Mouse (Mus musculus): ENCODE results near the gene Usp10. TPM values are rescaled to one million over a fixed set of nuclear protein-coding genes. Genes with fewer than 3 reads are reported as not detected.

Usp10 gene
- 10 to 100 TPM; 66.0 to 78.8 TPM for polyA plus RNA-seq (2012; fragmentation: generic; extraction: Trizol)

DNA sequence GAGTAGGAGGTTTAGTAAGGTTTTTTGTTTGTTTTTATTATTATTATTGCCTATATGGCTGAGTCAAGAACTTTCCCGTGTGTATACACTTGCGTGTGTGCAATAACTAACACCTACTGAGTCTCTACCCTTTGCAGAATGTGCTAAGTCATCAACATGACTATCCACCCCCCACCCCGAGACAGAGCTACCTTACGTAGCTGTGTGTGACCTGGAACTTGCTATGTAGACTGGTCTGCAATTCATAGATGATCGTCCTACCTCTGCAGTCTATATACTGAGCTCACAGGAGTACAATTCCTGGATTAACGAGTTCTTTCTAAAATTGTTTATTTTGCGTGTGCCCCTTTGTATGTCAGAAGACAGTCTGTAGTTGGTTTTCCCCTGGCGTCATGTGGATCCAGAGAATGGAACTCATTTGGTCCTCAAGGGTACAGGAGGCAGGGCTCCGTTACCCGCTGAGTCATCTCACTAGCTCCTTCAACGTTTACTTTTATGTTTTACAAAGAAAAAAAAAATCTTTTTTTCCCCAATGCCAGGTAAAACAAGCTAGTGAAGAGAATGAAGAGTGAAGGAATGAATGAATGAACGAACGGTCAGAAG is at the start of gene Usp10:
Gene Usp10, plus strand, starts transcription at position 417 of the 603 bp plus-strand sequence.

GRCm38 (mm10) chr8:119861706-119862389 is 48.3 kb upstream of the Usp10 start, which contains the start of gene Klhl36:
Gene Klhl36, plus strand, starts transcription at chr8:119862266.

DNA sequence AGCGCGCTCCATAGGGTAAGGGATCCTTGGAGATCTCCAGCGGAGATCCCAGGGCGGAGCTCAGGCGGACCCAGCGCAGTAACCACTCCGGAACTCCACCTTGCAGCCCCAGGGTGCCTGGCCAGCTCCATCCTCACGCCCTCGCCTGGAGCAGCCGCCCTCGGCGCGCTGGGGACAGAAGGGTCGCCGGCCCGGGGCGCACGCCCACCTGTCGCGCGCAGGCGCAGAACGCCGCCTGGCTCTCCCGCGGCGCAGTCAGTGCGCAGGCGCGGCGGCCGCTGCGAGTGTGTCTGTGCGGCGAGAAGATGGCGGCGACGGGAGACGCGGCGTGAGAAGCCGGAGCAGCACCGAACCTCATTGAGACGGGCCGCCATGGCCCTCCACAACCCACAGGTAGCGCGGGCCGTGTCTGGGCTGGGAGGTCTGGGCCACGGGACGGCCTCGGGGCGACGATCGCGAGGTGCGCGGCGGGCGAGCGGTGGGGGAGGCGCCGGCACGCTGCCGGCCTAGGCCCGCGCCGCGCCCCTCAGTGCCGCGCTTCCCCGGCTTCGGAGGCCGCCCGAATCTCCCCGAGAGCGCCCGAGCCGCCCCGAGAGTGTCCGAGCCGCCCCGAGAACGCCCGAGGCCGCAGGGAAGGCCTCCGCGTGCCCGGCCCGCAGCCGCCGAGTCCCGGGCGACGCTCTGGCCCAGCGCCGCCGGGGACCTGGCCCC is 542 bp downstream of the Usp10 start, which contains the start of gene Gm20388:
Gene Gm20388, plus strand, starts transcription at position 295 of the 711 bp plus-strand sequence.

DNA sequence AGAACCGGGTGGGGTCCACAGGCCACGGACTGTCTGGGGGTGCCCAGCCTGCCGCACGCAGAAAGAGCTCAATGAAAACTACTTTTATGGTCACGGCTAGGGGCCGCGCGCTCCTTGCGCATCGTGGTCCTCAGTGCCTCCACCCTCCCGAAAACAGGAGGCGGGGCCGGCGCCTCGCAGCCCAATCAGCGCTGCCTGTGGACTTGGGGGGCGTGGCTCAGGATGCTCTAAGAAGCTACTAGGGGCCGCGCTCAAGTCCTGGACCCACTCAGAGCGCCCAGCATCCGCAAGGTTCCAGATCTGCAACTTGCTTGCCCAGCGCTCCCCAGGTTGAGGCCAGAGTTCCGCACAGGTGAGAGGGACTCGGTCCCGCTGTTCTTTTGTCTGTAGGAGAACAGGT is 82.1 kb downstream of the Usp10 start, which contains the start of gene Crispld2:
Gene Crispld2, plus strand, starts transcription at position 190 of the 400 bp plus-strand sequence.

Other genes with a start within 250 kb of the Usp10 start
- under 1 TPM; 0.02 to 0.04 TPM for gene Wfdc1, start 244.0 kb upstream of the Usp10 start, polyA plus RNA-seq (2012; fragmentation: generic; extraction: Trizol)
- gene Atp2c2, start 210.4 kb upstream of the Usp10 start, polyA plus RNA-seq (2012; fragmentation: generic; extraction: Trizol) = under 1 TPM; 0.02 to 0.25 TPM
- gene Tldc1, start 131.9 kb upstream of the Usp10 start, polyA plus RNA-seq (2012; fragmentation: generic; extraction: Trizol) = 1 to 10 TPM; 5.4 to 9.2 TPM
- gene Cotl1, start 69.8 kb upstream of the Usp10 start, polyA plus RNA-seq (2012; fragmentation: generic; extraction: Trizol) = 100 to 1,000 TPM in 1 of 2 experiments, 10 to 100 TPM in 1; 44.9 to 128 TPM
- gene Klhl36, start 48.1 kb upstream of the Usp10 start, polyA plus RNA-seq (2012; fragmentation: generic; extraction: Trizol) = 1 to 10 TPM; 1.9 to 7.7 TPM
- 1 to 10 TPM; 4.1 to 9.5 TPM for gene Gm20388, start 481 bp downstream of the Usp10 start, polyA plus RNA-seq (2012; fragmentation: generic; extraction: Trizol)
- under 1 TPM; 0.09 to 0.24 TPM for gene Crispld2, start 82.1 kb downstream of the Usp10 start, polyA plus RNA-seq (2012; fragmentation: generic; extraction: Trizol)
- 10 to 100 TPM; 16.1 to 35.1 TPM for gene Zdhhc7, start 191.1 kb downstream of the Usp10 start, polyA plus RNA-seq (2012; fragmentation: generic; extraction: Trizol)
- 1 to 10 TPM; 3.2 to 4.4 TPM for gene 6430548M08Rik, start 203.8 kb downstream of the Usp10 start, polyA plus RNA-seq (2012; fragmentation: generic; extraction: Trizol)